Mouse (Mus musculus): ENCODE measurements at regions not wholly inside any gene's neighbourhood (a gene's known extent, or its start where the extent isn't known, plus 50 kb on each side); places are given as distances from the start of the nearest gene placed in this dataset.
"Not testable (repeated sequence)": the region's sequence is repeated elsewhere in the genome, so short reads cannot be mapped to it uniquely, and the experiment has no call there.

DNA sequence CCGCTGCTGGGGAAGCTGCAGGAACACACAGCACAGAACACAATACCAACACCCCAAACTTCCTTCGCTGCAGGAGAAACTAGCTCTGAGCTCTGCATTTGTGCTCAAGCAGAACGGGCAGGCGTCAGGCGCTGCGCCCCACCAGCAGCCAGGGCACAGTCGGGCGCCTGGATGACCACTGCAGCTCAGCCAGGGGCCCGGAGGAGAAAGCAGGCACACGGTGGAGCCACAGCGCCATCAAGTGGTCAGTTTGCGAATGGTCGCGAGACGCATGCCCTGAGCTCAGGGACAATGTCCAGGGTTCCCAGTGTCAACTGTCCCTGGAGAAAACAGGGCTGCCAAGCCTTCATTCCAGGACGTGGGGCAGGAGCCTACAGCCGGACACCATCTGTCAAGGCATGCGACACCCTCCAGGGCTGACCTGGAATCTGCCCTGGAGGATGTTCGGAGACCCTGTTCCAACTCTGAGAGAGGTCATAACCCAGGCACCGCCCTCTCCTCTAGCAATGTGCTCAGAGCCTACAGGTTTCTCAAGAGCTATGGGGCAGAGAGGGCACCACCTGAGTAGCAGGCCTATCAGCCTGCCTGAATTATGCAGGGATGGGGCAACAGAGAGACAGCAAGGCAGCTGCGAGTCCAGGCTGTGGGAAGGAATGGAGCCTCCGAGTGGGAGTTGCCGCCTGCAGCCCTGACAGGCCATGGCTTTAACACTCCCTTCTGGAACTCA lies 383.2 kb downstream of the Sox9 start:
- no peaks in the 10 kb centered on the region for H3K27me3 ChIP-seq (ENCODE audit: control insufficient read depth, insufficient read depth, insufficient read length)
- no peaks in the 10 kb centered on the region for H3K79me2 ChIP-seq (ENCODE audit: control insufficient read depth, insufficient read depth)
- H3K4me2 ChIP-seq (ENCODE audit: low read depth): peak overlapping the region; percentile 93
- peak overlapping the region; percentile 5 for H3K4me3 ChIP-seq
- no peak overlapping the region for H3ac ChIP-seq (ENCODE audit: control insufficient read depth, insufficient read length)
- TF ChIP-seq MYOG (IDR thresholded peaks at IDR 0.05; ENCODE audit: control insufficient read depth in 1 of 3, insufficient read depth in 1 of 3, insufficient read length in 2 of 3, low read depth in 2 of 3) (no peak), SRF (IDR thresholded peaks at IDR 0.05; ENCODE audit: control insufficient read depth, insufficient read length, low read depth) (no peak), MYOD1 (IDR thresholded peaks at IDR 0.05; ENCODE audit: control insufficient read depth in 1 of 3, insufficient read length in 2 of 3, low read depth in 2 of 3) (no peak), TCF12 (IDR thresholded peaks at IDR 0.05; ENCODE audit: insufficient read depth, poor library complexity, severe bottlenecking) (no peak), TCF3 (IDR thresholded peaks at IDR 0.05; ENCODE audit: insufficient read length, low read depth) (no peak), USF1 (IDR thresholded peaks at IDR 0.05; ENCODE audit: low read depth) (no peak), CEBPB (IDR thresholded peaks at IDR 0.05; ENCODE audit: insufficient read depth, poor library complexity, severe bottlenecking) (no peak)
- H3K36me3 ChIP-seq (ENCODE audit: control insufficient read depth, insufficient read depth): no peaks in the 10 kb centered on the region

DNA sequence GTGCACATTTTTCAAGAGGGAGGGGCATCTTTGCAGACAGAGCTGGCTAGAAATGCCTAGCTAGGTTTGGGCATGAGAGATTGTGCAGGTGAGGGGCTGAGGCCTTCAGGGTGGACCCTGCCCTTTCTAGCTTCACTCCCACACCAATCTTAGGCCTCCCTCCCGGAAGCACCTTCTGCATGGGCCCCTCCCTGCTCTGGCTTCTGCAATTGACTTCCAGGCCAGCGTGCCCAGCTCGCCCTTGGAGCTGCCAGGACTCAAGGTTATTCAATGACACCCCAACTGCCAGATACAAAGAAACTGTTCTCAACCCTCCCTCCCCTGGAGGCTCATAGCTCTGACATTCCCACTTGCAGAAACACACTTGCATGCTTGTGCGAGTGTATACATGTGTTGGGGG lies 384.5 kb downstream of the Sox9 start:
- no peak for TF ChIP-seq USF1 (IDR thresholded peaks at IDR 0.05; ENCODE audit: low read depth)
- no peak for TF ChIP-seq CEBPB (IDR thresholded peaks at IDR 0.05; ENCODE audit: insufficient read depth, poor library complexity, severe bottlenecking)
- TF ChIP-seq TCF12 (IDR thresholded peaks at IDR 0.05; ENCODE audit: insufficient read depth, poor library complexity, severe bottlenecking): no peak
- Histone ChIP-seq H3K36me3 (ENCODE audit: control insufficient read depth, insufficient read depth) (no peaks in the 10 kb centered on the region), H3K4me3 (no peak overlapping the region), H3K4me2 (ENCODE audit: low read depth) (no peak overlapping the region), H3ac (ENCODE audit: control insufficient read depth, insufficient read length) (no peak overlapping the region), H3K27me3 (ENCODE audit: control insufficient read depth, insufficient read depth, insufficient read length) (no peaks in the 10 kb centered on the region), H3K79me2 (ENCODE audit: control insufficient read depth, insufficient read depth) (no peaks in the 10 kb centered on the region)

DNA sequence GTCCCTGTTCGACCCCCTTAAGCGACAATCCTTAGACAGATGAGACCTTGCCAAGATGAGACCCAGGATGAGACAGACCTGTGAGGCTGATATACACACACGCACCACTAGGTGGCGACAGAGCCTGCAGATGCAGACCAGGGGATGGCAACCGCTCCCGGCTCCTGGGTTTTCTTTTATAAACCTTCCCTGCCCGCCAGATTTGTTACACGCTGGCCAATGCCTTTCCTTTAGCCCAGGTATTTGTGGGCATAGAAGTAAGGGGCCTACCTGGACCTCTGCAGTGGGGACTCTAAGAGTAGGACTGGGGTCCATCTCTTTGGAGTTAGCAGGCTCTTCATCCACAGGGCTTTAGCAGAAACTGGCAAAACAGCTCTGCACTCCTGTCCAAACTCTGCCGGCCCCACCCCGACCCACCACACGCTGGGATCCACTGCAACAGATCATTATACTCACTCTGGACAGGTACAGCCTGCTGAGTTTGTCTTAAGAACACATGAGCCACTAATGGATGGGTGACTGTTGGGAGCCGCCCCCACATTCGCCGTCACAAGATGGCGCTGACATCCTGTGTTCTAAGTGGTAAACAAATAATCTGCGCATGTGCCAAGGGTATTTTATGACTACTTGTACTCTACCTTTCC lies 390.6 kb downstream of the Sox9 start:
- Histone ChIP-seq H3K27me3 (ENCODE audit: control insufficient read depth, insufficient read depth, insufficient read length) (no peaks in the 10 kb centered on the region), H3K4me3 (no peak overlapping the region), H3K36me3 (ENCODE audit: control insufficient read depth, insufficient read depth) (no peaks in the 10 kb centered on the region), H3K79me2 (ENCODE audit: control insufficient read depth, insufficient read depth) (no peaks in the 10 kb centered on the region), H3K4me2 (ENCODE audit: low read depth) (no peak overlapping the region), H3ac (ENCODE audit: control insufficient read depth, insufficient read length) (no peak overlapping the region)
- TF ChIP-seq MYOG (IDR thresholded peaks at IDR 0.05; ENCODE audit: control insufficient read depth in 1 of 3, insufficient read depth in 1 of 3, insufficient read length in 2 of 3, low read depth in 2 of 3) (no peak), POLR2AphosphoS2 (IDR thresholded peaks at IDR 0.05; ENCODE audit: insufficient read length, low read depth) (no peak), CEBPB (IDR thresholded peaks at IDR 0.05; ENCODE audit: insufficient read depth, poor library complexity, severe bottlenecking) (no peak), MYOD1 (IDR thresholded peaks at IDR 0.05; ENCODE audit: control insufficient read depth in 1 of 3, insufficient read length in 2 of 3, low read depth in 2 of 3) (no peak), E2F4 (IDR thresholded peaks at IDR 0.05; ENCODE audit: insufficient read depth) (no peak), REST (IDR thresholded peaks at IDR 0.05; ENCODE audit: insufficient read depth, insufficient read length) (no peak), POLR2A (IDR thresholded peaks at IDR 0.05; ENCODE audit: insufficient read length, low read depth) (no peak), TCF12 (IDR thresholded peaks at IDR 0.05; ENCODE audit: insufficient read depth, poor library complexity, severe bottlenecking) (no peak), MAX (IDR thresholded peaks at IDR 0.05; ENCODE audit: low read depth) (no peak), SRF (IDR thresholded peaks at IDR 0.05; ENCODE audit: control insufficient read depth, insufficient read length, low read depth) (no peak), TCF3 (IDR thresholded peaks at IDR 0.05; ENCODE audit: insufficient read length, low read depth) (no peak), USF1 (IDR thresholded peaks at IDR 0.05; ENCODE audit: low read depth) (no peak)

DNA sequence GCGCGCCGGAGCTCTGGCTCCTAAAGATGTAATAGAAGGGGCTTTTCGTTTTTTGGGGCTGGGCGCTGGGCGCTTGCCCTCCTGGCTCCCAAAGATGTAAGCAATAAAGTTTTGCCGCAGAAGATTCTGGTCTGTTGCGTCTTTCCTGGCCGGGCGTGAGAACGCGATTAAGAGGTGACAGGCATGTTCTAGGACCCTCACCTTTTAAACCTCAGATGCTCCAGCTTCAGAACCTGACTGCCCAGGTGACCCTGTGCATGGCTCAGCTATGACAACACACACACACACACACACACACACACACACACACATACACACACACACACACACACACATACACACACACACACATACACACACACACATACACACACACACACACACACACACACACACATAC lies 391.3 kb downstream of the Sox9 start:
- not testable (repeated sequence) for H3K4me3 ChIP-seq; H3K36me3 ChIP-seq (ENCODE audit: control insufficient read depth, insufficient read depth); H3K79me2 ChIP-seq (ENCODE audit: control insufficient read depth, insufficient read depth); H3ac ChIP-seq (ENCODE audit: control insufficient read depth, insufficient read length); H3K27me3 ChIP-seq (ENCODE audit: control insufficient read depth, insufficient read depth, insufficient read length); H3K4me2 ChIP-seq (ENCODE audit: low read depth)

DNA sequence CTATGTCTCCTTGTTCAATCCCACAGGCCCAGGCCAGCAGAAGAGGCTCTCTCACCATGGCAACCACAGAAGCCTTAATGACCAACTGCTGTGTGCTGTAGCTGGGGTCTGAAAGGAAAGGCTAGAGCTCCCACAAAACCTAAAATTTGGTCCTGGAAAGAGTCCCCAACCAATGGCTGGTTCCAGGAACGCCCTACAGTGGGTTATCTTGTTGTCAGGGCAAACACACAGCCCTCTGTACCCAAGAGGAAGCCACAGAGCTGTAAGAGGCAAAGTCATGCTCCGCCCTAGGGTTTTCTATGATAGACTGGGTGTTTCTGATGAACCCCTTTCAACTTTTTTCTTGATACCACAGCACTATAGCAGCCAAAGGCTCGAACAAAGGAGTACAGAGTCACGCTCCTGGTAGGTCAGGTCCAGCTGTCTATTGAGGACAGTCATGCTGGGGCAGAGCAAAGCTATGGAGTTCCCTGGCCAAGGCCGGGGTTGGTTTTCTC lies 392.0 kb downstream of the Sox9 start:
- no peak for TF ChIP-seq REST (IDR thresholded peaks at IDR 0.05; ENCODE audit: insufficient read depth, insufficient read length)
- no peak for TF ChIP-seq POLR2AphosphoS2 (IDR thresholded peaks at IDR 0.05; ENCODE audit: insufficient read length, low read depth)
- TF ChIP-seq MYOD1 (IDR thresholded peaks at IDR 0.05; ENCODE audit: control insufficient read depth in 1 of 3, insufficient read length in 2 of 3, low read depth in 2 of 3): no peak
- no peak for TF ChIP-seq TCF12 (IDR thresholded peaks at IDR 0.05; ENCODE audit: insufficient read depth, poor library complexity, severe bottlenecking)
- Histone ChIP-seq H3K79me2 (ENCODE audit: control insufficient read depth, insufficient read depth) (no peaks in the 10 kb centered on the region), H3K4me2 (ENCODE audit: low read depth) (no peak overlapping the region), H3K27me3 (ENCODE audit: control insufficient read depth, insufficient read depth, insufficient read length) (no peaks in the 10 kb centered on the region), H3ac (ENCODE audit: control insufficient read depth, insufficient read length) (no peak overlapping the region), H3K36me3 (ENCODE audit: control insufficient read depth, insufficient read depth) (no peaks in the 10 kb centered on the region), H3K4me3 (no peak overlapping the region)

All from myocyte (in vitro differentiated cells).